Mouse (Mus musculus) B cell, adult 2 months (primary cell): ENCODE results near the gene Rubcnl.

Experiments
- DNase-seq, 2 experiments: peaks; one replicate each; pipeline ENCODE4 v3.0.0; 2022

Rubcnl gene

GRCm38 (mm10) chr14:75015856-75016714 lies at the start of gene Rubcnl:
Gene Rubcnl (plus strand): TSS chr14:75016027.
- peak; percentile 81 to 83 for DNase-seq

GRCm38 (mm10) chr14:74972216-74972615 lies 43.6 kb upstream of the Rubcnl start:
- DNase-seq: no peak

GRCm38 (mm10) chr14:74972687-74973086 lies 43.1 kb upstream of the Rubcnl start:
- DNase-seq: no peak

GRCm38 (mm10) chr14:74974136-74974651 lies 41.6 kb upstream of the Rubcnl start:
- no peak for DNase-seq

- DNase-seq: no peak
Measured at GRCm38 (mm10) chr14:74976972-74977371, 38.9 kb upstream of the Rubcnl start.

- DNase-seq: no peak
Measured at GRCm38 (mm10) chr14:74981016-74981415, 34.8 kb upstream of the Rubcnl start.

- no peak for DNase-seq
Measured at GRCm38 (mm10) chr14:74983079-74983478, 32.7 kb upstream of the Rubcnl start.

- DNase-seq: peak; percentile 32 to 40
Measured at GRCm38 (mm10) chr14:74984817-74985391, 30.9 kb upstream of the Rubcnl start.

- DNase-seq: no peak
Measured at GRCm38 (mm10) chr14:74985658-74986057, 30.2 kb upstream of the Rubcnl start.

GRCm38 (mm10) chr14:74986527-74986926 lies 29.3 kb upstream of the Rubcnl start:
- no peak for DNase-seq

GRCm38 (mm10) chr14:74989322-74989721 lies 26.5 kb upstream of the Rubcnl start:
- no peak for DNase-seq

- DNase-seq: no peak
Measured at GRCm38 (mm10) chr14:74989909-74990308, 25.9 kb upstream of the Rubcnl start.

- DNase-seq: peak; percentile 41 to 58
Measured at GRCm38 (mm10) chr14:74990504-74990903, 25.3 kb upstream of the Rubcnl start.

GRCm38 (mm10) chr14:74996556-74996955 lies 19.3 kb upstream of the Rubcnl start:
- no peak for DNase-seq

GRCm38 (mm10) chr14:74997041-74997440 lies 18.8 kb upstream of the Rubcnl start:
- DNase-seq: no peak

GRCm38 (mm10) chr14:75001364-75001763 lies 14.5 kb upstream of the Rubcnl start:
- no peak for DNase-seq

- no peak for DNase-seq
Measured at GRCm38 (mm10) chr14:75003356-75003755, 12.5 kb upstream of the Rubcnl start.

GRCm38 (mm10) chr14:75005478-75006199 lies 10.2 kb upstream of the Rubcnl start:
- DNase-seq: peak; percentile 34 to 44

GRCm38 (mm10) chr14:75010346-75010745 lies 5.5 kb upstream of the Rubcnl start:
- peak in 1 of 2 experiments; percentile 43 for DNase-seq

- DNase-seq: peak; percentile 34 to 47
Measured at GRCm38 (mm10) chr14:75010986-75011655, 4.7 kb upstream of the Rubcnl start.

- DNase-seq: peak in 1 of 2 experiments; percentile 64
Measured at GRCm38 (mm10) chr14:75016715-75017020, 841 bp downstream of the Rubcnl start.

- peak; percentile 81 to 85 for DNase-seq
Measured at GRCm38 (mm10) chr14:75017277-75017676, 1.4 kb downstream of the Rubcnl start.
